Comparison of ENCODE assay signal across 8 mouse cellular contexts in the genomic region with DNA sequence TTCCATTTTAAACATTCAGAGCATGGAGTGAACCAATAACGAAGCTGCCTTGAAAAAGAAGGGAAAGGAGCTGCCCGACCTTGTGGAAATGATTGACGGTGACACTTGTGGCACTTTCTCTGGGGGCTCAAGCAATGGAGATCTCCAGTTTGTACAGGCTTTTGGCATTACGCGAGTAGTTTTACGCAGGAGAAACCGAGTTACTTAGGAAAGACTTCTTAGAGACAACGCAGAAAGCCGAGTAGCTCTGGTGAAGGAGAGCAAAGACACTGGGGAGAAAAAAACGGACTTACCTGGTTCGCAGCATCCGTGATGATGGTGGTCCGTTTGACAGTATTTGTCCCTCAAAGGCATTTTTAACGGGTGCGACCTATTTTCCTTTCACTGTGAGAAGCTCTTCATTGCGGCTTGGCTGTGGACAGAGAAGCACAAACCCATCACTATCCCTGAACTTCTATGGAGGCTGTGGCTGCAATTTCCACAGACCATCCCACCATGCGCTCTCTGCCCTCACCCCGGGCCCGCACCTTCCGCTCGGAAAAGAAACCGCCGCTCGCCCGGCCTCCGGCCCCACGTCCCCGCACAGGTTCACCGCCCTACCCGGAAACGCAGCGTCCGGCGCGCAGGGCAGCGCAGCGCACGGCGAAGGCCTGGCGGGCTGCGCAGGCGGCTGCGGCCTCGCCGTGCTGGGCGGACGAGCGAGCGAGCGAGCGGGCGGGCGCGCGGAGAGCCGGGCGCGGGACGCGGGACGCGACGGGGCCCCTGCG.
A peak's percentile ranks its signal among the peaks of the same experiment; 100 is the strongest.
DNase-seq lines count a peak whose midpoint lies in the region; ATAC-seq and TF ChIP-seq lines count a peak whose summit lies in the region.

No protein-coding gene starts in this region.

- peak overlapping the region; percentile 91 for H3K4me2 ChIP-seq in hindbrain, embryonic 12.5 days (replicated peaks)
- peak overlapping the region; percentile 93 for H3K4me2 ChIP-seq in limb, embryonic 12.5 days
- H3K4me2 ChIP-seq in midbrain, embryonic 13.5 days (replicated peaks), result peak overlapping the region; percentile 95

- peak overlapping the region; percentile 91 for H3K4me3 ChIP-seq in gastrocnemius, adult 2 months
- peak overlapping the region; percentile 83 for H3K4me3 ChIP-seq in hindbrain, embryonic 12.5 days
- peak overlapping the region; percentile 91 for H3K4me3 ChIP-seq in limb, embryonic 12.5 days (replicated peaks)
- peak overlapping the region; percentile 68 for H3K4me3 ChIP-seq in midbrain, embryonic 13.5 days (replicated peaks)

- peaks cover 8% of the 10 kb centered on the region; the same call in 1 of the 2 replicates for H3K36me3 ChIP-seq in hindbrain, embryonic 12.5 days
- peaks cover 18% of the 10 kb centered on the region; the same call in 1 of the 2 replicates for H3K36me3 ChIP-seq in limb, embryonic 12.5 days
- peaks cover 7% of the 10 kb centered on the region; the same call in 1 of the 2 replicates for H3K36me3 ChIP-seq in midbrain, embryonic 13.5 days

- DNase-seq in gastrocnemius, adult 2 months, result peak; percentile 45
- DNase-seq in gastrocnemius, adult 18-20 months (ENCODE audit: low spot score), result no peak
- DNase-seq in brain, adult 2 months (ENCODE audit: low read depth, low spot score), result peak; percentile 62
- peak; percentile 21 to 36 for DNase-seq in spleen, postnatal 36 days (ENCODE audit: low spot score in 2 of 2)

- no peak for TF ChIP-seq CTCF in gastrocnemius, adult 2 months (IDR thresholded peaks at IDR 0.05)

- intact Hi-C loops in gastrocnemius, adult 2 months (cut with DNase I), result loop anchor here (5.0 kb wide), 2 partner anchors 162 to 217 kb away; partner anchors contain the start of genes Arf5 and Snd1

- H3K27ac ChIP-seq in gastrocnemius, adult 2 months, result peak overlapping the region; percentile 95
- peak overlapping the region; percentile 88 for H3K27ac ChIP-seq in hindbrain, embryonic 12.5 days
- H3K27ac ChIP-seq in limb, embryonic 12.5 days, result peak overlapping the region; percentile 87
- H3K27ac ChIP-seq in midbrain, embryonic 13.5 days, result peak overlapping the region; percentile 83

- H3K9ac ChIP-seq in hindbrain, embryonic 12.5 days, result peak overlapping the region; percentile 85
- peak overlapping the region; percentile 79 for H3K9ac ChIP-seq in limb, embryonic 12.5 days (replicated peaks)
- H3K9ac ChIP-seq in midbrain, embryonic 13.5 days (replicated peaks), result peak overlapping the region; percentile 80

- 2% methylated on average over 49 of the region's 64 CpGs for WGBS in hindbrain, embryonic 12.5 days
- under 1% methylated on average over 63 of the region's 64 CpGs for WGBS in limb, embryonic 12.5 days
- WGBS in midbrain, embryonic 13.5 days, result under 1% methylated on average over 61 of the region's 64 CpGs

- H3K27me3 ChIP-seq in hindbrain, embryonic 12.5 days, result peaks cover 5% of the 10 kb centered on the region; the same call in 1 of the 2 replicates
- peaks cover 2% of the 10 kb centered on the region; the same call in 1 of the 2 replicates for H3K27me3 ChIP-seq in limb, embryonic 12.5 days
- H3K27me3 ChIP-seq in midbrain, embryonic 13.5 days, result peaks cover 2% of the 10 kb centered on the region; the same call in 1 of the 2 replicates

- ATAC-seq in erythroblast, adult 5-6 weeks (replicated peaks; ENCODE audit: low FRiP score, poor library complexity, severe bottlenecking), result peak; percentile 55
- peak; percentile 54 for ATAC-seq in hindbrain, embryonic 12.5 days (ENCODE audit: low FRiP score)
- ATAC-seq in limb, embryonic 12.5 days (ENCODE audit: insufficient number of reproducible peaks, insufficient read depth, low FRiP score, low TSS enrichment, low read depth), result peak; percentile 11
- peak; percentile 35 for ATAC-seq in midbrain, embryonic 13.5 days

- peaks cover 8% of the 10 kb centered on the region for H3K4me1 ChIP-seq in hindbrain, embryonic 12.5 days
- H3K4me1 ChIP-seq in limb, embryonic 12.5 days (replicated peaks), result peaks cover 4% of the 10 kb centered on the region; the same call in 1 of the 2 replicates
- peaks cover 12% of the 10 kb centered on the region for H3K4me1 ChIP-seq in midbrain, embryonic 13.5 days (replicated peaks)

- no peaks in the 10 kb centered on the region for H3K9me3 ChIP-seq in hindbrain, embryonic 12.5 days (replicated peaks)
- no peaks in the 10 kb centered on the region for H3K9me3 ChIP-seq in limb, embryonic 12.5 days
- H3K9me3 ChIP-seq in midbrain, embryonic 13.5 days, result no peaks in the 10 kb centered on the region
